Mouse (Mus musculus): ENCODE results near the gene Wdr35.
A peak's percentile ranks its signal among the peaks of the same experiment; 100 is the strongest.
"Not testable (repeated sequence)": the region's sequence is repeated elsewhere in the genome, so short reads cannot be mapped to it uniquely, and the experiment has no call there.

Wdr35 gene

DNA sequence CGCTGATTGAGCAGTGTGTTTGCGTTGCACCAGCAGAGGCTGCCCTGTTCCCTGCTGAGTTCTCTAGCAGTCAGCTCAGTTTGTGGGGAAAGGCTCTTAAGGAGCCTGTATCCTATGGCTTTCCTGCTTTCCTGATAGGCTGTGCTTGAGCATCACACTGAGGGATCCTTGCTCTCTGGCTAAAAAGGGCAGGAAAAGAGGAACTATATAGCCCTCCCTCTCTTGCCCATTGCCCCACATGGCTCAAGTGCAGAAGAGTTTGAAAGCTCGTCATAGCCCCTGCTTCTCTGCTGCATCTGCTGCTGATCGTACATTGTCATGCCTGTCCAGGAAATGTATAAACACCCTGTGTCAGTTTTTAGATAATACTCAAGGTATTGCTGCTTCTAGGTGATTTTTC, 33.5 kb downstream of the Wdr35 start:
- no peak for DNase-seq (ENCODE audit: low read depth in 1 of 2, low spot score in 2 of 2)

DNA sequence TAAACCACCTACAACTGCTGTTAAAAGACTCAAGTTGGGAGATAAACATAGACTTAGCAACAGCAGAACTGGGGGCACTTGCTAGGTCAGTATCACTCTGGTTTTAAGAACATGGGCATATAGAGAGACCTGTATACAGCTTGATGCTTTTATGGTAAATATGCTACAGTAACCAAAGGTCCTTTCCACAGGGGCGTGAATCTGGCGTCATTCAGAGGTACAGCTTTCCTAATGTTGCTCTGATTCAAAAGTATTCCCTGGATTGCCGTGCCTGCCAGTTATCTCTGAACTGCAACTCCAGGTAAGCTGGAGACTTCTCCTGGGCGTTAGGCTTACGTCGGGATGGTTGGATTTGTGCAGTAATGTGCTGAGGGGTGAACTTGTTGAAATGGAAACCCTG, 34.1 kb downstream of the Wdr35 start:
- DNase-seq (ENCODE audit: low read depth in 1 of 2, low spot score in 2 of 2), result no peak

DNA sequence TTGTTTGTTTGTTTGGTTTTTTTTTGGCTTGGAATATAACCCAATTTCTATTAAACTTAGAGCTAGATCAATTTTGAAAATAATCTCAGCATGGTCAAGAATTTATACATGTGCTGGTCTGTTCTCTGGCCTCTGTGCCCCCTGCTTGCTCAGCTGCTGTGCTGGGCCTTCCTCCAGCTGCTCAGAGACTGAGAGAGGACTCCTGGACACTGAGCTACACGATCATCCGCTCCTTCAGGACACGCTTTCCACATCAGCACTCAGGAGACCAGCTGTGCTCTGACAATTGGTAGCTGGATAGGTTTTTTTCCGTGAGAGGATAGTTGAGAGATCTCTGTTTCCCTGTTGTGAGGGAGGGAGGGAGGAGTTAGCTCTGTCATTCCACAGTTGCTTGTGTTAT, 36.6 kb downstream of the Wdr35 start:
- DNase-seq (ENCODE audit: low read depth in 1 of 2, low spot score in 2 of 2), result no peak

DNA sequence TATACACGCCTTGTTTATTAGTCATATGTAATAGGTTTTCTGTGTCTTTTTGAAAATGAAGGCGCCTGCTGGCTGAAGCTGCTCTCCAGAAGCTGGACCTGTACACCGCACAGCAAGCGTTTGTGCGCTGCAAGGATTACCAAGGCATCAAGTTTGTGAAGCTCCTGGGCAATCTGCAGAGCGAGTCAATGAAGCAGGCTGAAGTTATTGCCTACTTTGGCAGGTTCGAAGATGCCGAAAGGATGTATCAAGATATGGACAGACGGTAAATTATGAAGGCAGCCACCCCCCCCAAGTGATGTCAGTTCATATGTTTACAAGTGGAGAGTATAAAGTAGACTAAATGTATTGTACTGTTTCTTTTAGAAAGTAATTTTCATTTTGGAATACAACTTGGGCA, 42.7 kb downstream of the Wdr35 start:
- no peak for DNase-seq (ENCODE audit: low read depth in 1 of 2, low spot score in 2 of 2)

DNA sequence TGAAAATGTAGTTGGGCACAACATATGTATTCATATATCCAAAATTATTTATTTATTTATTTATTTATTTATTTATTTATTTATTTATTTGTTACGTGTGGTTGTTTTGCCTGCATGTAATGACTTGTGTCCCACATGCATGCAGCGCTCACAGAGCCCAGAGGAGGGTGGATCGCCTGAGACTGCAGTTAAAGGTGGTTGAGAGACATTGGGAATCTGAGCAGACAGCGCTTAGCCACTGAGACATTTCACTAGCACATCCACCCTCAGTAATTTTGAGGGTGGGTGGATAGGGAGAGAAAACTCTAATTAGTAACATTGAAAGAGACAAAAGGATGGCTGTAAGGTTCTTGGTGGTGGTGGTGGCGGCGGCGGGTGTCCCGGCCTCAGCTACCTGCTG, 46.7 kb downstream of the Wdr35 start:
- DNase-seq (ENCODE audit: low read depth in 1 of 2, low spot score in 2 of 2), result no peak

DNA sequence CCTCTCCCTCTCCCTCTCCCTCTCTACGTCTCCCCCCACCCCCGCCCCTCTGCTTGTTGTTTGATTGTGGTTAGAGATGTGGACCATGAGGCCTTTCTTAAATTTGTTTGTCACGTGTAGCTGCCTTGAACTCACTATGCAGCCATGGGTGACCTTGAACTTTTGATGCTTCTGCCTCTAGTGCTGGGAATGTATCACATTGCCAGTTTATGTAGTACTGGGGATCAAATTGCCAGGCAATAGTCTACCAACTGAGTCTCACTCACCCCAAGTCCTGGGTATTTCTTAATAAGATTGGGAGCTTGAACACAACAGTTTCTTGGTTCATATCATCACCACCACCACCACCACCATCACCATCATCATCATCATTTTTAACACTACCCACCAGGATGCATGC, 47.3 kb downstream of the Wdr35 start:
- no peak for DNase-seq (ENCODE audit: low read depth in 1 of 2, low spot score in 2 of 2)

DNA sequence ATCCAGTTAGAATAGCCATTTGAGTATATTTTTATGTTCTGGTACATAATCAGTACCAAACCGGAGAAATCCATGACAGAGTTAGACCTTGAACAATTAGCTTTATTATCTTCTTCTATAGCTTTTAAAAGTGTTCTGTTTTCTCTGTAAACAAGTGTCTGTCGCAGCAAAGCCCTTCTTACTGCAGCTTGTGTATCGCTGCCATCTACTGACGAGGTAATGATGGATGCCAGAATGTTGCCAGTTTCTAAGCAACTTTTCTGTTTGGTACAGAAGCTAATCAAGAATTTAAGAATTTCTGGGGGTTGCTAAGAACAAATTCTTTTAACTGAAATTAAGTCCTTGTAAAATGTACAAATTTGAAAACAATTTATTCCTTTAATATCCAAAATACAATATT, 49.3 kb downstream of the Wdr35 start:
- DNase-seq (ENCODE audit: low read depth in 1 of 2, low spot score in 2 of 2), result no peak

DNA sequence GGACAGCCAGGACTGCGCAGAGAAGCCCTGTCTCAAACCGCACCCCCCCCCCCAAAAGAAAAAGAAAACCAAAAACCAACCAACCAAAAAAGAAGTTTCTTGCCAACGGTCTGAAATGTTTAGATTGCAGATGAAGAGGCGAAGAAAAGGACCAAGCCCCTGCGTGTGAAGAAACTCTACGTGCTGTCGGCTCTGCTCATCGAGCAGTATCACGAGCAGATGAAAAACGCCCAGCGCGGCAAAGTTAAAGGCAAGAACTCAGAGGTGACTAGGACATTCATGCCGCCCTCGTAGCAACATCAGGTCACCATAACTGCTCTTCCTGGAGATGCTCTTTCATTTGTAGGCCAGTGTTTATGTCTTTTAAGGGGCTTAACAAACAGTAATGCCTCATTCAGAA, 50.4 kb downstream of the Wdr35 start:
- DNase-seq (ENCODE audit: low read depth in 1 of 2, low spot score in 2 of 2), result no peak

DNA sequence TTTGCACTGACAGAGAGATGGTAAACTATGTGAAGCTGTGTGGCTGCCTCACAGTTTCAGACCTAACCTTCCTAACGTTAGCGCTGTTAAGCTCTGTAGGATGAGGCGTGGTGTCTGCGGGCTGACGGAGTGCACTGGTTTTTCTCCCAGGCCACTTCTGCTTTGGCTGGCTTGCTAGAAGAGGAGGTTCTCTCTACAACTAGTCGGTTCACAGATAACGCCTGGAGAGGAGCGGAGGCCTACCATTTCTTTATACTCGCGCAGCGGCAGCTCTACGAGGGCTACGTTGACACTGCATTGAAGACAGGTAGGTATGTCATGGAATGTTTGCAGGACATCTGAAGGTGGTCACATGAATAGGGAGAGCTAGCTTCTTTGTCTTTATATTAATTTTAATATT, 51.0 kb downstream of the Wdr35 start:
- DNase-seq (ENCODE audit: low read depth in 1 of 2, low spot score in 2 of 2), result no peak

DNA sequence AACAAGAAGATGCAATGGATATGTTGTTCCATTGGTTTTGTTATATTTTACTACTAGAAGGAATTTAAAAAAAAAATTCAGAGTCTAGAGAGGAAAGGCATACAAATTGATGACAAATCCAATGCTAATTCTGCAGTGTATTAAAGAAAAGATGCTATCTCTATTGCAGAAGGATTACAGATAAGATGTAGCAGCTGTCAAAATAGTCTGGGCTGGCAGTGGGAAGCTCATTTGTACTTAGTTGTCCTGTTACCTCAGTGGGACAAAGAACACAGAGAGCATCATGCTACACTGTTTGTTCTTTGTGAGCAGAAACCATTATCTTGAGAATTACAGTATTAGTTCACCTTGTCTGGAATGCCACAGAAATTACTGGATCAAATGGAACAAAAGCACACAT, 53.2 kb downstream of the Wdr35 start:
- DNase-seq (ENCODE audit: low read depth in 1 of 2, low spot score in 2 of 2), result no peak

DNA sequence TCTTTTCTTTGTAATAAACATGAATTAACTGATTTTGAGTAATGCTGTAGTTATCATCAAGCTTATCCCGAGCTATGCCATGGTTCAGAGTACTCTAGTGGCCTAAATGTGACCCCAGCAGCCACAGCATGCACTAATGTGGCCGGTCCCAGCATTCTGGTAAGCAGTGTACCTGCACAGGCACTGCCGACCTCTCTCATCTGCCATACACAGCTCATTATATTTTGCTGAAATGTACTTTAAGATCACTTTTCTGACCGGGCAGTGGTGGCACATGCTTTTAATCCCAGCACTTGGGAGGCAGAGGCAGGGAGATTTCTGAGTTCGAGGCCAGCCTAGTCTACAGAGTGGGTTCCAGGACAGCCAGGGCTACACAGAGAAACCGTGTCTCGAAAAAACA, 55.1 kb downstream of the Wdr35 start:
- not testable (repeated sequence) for DNase-seq (ENCODE audit: low read depth in 1 of 2, low spot score in 2 of 2)

DNA sequence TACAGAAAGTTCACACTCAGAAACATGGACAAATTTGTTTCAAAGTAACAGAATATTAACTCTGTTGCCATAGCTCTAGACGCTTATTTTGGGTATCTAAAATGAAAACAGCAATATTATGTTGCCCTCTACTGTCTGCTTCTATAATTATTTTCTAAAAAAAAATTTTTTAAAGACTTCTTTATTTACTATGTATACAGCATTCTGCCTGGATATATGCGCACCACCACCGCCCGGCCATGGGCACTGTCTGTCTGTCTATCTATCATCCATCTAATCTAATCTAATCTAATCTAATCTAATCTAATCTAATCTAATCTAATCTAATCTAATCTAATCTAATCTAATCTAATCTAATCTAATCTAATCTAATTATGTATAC, 55.8 kb downstream of the Wdr35 start:
- no peak for DNase-seq (ENCODE audit: low read depth in 1 of 2, low spot score in 2 of 2)

DNA sequence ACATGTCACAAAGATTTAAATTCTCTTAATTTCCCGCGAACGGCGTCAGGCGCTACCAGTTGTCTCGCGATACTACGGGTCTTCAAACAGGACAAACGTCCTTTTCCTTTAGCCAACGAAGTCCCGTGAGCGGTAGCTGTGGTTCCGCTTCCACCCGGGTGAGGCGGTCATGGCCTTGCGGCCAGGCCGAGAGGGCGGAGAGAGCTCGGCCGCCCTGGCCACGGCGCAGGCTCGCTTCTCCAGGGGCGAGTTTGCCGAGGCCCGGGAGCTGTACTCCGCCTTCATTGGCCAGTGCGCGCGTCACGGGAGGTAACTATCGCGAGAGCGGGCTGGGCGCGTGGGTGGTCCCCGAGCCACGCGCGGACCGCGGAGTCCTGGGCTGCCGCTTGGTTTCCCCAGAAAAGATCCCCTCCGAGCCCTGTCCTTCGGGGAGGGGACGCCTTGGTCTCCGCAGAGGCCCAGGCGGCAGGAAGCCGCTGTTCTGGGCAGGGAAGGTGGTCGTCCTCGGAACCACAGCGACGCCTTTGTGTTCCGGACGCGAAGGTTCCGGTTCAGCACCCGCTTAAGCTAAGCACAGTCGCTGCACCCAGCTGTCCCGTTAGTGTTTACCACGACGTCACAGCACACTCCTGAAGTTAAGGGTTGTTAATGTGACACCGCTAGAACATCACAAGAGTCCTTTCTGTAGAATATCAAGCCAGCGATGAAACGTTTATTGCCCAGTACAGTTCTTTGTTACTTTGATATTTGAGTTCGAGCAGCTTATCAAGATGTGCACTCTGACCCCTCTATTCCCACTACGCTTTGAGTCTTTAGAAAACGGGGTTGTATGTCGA, 56.4 kb downstream of the Wdr35 start, which contains the start of gene Ttc32:
Gene Ttc32 (plus strand): TSS at position 110 of the 836 bp plus-strand sequence.
- peak; percentile 85 to 93 for DNase-seq (ENCODE audit: low read depth in 1 of 2, low spot score in 2 of 2)

DNA sequence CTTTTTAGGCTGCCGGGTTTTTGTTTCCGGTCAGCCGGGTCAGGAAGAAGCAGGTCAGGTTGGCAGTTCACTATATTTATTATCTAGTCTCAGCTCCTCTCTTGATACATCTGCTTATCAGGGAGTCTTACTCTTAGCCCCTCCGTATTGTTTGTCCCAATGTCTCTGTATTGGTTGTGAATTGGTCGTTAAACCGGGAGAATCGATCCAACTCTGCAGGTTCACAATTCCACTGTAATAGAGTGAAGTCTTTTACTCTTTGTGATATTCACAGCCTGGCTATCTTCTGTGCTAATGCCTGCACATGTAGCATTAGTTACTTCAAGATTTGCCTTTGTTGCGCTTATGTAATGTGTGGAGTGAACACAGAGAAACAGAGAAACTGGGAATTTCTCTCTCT, 57.5 kb downstream of the Wdr35 start:
- DNase-seq (ENCODE audit: low read depth in 1 of 2, low spot score in 2 of 2), result no peak

DNA sequence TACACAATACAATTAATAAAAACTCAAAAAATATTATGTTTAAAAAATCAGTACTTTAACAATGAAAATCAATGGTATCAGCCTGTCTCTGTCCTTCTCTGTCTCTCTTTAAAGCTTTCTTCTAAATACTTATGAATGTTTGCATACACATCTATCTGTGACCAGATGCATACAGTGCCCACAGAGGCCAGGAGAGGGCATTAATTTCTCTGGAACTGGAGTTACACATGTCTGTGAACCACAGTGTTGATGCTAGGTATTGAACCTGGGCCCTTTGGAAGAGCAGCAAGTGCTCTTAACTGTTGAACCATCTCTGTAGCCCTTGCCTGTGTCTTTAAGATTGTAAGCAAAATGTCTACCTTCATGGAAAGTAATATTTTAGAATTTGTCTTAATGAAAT, 59.4 kb downstream of the Wdr35 start:
- no peak for DNase-seq (ENCODE audit: low read depth in 1 of 2, low spot score in 2 of 2)

DNA sequence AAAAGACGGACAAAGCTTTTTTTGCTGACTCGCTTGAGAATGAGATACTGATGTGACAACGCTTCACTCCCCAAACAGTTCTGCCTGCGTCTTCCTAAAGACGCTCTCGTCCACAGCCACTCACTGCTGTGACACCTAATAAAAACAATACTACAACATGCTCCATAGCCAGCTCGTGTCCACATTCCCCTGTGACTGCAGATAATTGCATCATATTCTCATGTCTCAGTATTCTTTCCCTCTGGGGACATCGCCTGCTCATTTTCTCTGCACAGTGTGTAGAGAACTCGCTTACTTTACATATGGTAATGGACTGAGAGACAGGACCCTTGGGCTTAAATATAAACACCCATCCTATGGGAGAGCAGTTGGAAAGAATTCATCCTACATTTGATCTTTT, 62.7 kb downstream of the Wdr35 start:
- no peak for DNase-seq (ENCODE audit: low read depth in 1 of 2, low spot score in 2 of 2)

DNA sequence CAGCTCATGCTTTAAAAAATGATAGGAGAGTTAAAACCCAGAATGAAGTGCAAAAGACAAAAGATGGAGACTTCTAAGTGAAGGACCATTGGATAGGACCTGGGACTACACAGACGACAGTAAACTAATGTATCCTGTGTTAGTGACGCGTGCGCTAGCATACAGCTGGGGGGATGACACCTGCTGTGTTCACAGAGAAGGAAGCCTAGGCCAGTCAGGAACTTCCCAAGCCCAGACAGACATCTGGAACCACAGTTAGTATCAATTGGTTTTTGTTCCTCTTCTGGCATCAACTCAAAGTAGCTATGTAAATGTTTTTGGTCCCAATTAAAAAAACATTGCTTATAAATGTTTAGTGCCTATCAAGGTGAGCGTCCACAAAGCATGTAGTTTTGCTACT, 66.5 kb downstream of the Wdr35 start:
- no peak for DNase-seq (ENCODE audit: low read depth in 1 of 2, low spot score in 2 of 2)

DNA sequence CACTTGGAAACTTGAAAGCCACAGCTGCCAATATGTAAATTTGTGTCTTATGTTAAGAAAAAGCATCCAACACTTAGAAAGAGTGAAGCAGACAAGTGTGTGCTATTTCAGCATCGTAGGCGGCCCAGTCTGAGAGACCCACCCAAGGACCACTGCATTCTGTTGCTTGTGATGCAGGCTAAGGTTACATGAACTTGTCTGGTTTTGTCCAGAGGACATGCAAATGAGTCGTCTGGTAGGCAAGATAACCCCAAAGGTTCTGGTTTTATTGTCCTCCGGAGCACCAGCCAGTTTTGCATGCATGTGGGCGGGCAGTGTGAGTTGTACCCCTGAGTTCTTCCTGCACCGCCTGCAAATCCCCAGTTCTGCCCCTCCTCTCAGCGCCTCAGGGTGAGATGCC, 67.0 kb downstream of the Wdr35 start:
- no peak for DNase-seq (ENCODE audit: low read depth in 1 of 2, low spot score in 2 of 2)

DNA sequence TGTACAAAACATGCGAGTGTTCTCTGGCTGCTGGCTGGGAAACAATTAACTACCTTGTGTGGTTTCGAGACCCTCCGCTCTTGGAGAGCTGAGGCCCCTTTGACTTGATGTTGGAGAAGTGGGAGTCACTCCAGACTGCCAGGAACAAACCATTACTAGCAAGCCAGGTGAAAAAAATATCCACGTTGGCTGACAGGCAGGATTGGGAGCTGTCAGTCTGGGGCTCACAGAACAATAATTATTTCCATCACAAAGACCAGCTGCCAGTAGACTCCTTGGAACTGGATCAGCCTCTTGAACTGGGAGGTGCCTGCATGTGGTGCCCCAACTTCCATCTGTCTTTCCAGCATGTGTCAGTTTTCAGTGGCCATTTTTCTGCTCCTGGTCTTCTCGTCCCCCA, 68.6 kb downstream of the Wdr35 start:
- DNase-seq (ENCODE audit: low read depth in 1 of 2, low spot score in 2 of 2), result no peak

DNA sequence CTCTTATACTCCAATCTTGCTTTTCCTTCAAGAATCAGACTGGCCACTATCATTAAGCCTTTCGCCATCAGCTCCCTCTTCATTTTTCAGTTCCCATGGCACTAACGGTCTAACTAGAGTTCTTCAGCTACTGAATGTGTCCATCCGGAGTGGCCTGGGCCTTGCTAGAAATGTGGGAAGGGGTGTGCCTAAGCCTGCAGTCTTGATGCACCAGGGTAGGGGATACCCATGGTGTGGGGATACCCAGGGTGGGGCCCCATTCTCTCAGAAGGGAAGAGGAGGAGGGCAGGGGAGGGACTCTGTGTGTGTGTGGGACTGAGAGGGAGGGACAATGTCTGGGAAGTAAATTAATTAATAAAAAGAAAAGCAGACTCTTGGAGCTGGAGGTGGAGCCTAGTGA, 69.1 kb downstream of the Wdr35 start:
- DNase-seq (ENCODE audit: low read depth in 1 of 2, low spot score in 2 of 2), result no peak

DNA sequence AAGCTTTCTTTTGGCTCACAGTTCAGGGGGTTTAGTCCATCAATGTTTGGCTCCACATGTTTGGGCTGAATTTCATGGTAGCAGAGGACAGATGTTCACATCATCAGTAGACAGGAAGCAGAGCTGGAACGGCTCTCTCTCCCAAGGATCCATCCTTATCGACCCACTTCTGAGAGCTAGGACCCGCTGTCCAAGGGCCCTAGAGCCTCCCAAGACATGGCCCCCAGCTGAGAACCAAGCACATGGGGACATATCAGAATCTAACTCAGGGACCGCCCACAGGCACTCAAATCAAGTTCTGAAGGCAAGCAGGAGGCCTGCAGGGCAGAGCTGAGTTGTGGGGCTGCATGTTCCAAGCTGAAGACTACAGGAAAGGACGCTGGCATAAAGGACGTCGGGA, 71.0 kb downstream of the Wdr35 start:
- no peak for DNase-seq (ENCODE audit: low read depth in 1 of 2, low spot score in 2 of 2)

DNA sequence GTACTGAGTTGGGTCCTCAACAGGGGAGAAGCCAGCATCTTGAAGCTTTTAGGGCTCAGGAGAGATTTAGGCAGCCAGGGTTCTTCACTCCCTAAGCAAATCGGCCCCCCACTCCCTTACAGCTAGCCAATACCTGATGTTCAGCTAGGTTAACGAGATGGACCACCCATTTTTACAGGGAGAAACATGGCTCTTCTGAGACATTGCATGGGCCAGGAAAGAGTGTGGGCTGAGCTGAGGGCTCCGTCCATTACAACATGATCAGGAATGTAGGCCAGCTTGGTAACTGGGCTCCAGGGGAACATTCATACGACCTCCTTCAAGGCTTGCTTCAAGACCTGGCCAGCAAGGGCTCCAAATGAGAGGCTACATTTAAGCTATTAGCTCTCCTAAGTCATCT, 73.0 kb downstream of the Wdr35 start:
- no peak for DNase-seq (ENCODE audit: low read depth in 1 of 2, low spot score in 2 of 2)

DNA sequence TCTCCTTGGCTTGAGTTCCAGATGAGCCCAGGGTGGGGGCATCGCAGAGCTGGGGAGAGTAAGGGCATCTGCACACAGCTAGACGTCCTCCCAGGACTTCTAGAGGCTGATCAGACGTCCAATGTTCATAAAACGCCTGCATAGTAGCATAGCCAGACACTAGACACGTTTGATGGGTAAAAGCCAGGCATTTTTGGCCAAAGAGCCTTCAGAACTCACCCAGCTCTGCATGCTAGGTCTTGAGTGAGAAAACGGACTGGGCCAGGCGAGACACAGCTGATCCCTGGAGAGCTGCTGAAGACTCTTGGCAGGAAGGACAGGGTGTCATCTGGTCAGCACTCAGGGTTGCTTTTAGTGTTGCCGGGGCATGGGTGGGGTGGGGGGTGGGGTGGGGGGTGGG, 74.4 kb downstream of the Wdr35 start:
- no peak for DNase-seq (ENCODE audit: low read depth in 1 of 2, low spot score in 2 of 2)
